Mouse (Mus musculus): ENCODE measurements around the gene Tmem176b. TPM values are rescaled to one million over a fixed set of nuclear protein-coding genes. Genes with fewer than 3 reads are reported as not detected.
"Not testable (repeated sequence)": the region's sequence is repeated elsewhere in the genome, so short reads cannot be mapped to it uniquely, and the experiment has no call there.

The Tmem176b gene
- polyA plus RNA-seq (2015; fragmentation: Nextera tagmentation; extraction: Ambion mirVana) = 140 and 143 TPM in 2 replicates

- Histone ChIP-seq H3K4me3 (ENCODE audit: low read length) (peak within 1 kb of the TSS; percentile 44), H3K4me2 (ENCODE audit: low read length) (peak within 1 kb of the TSS; percentile 59), H3K9me3 (ENCODE audit: control insufficient read depth, low read length) (no peaks in the 10 kb centered on the region), H3K4me1 (ENCODE audit: control insufficient read depth, insufficient read depth, low read depth, low read length) (peaks cover 23% of the 10 kb centered on the region), H3K27ac (ENCODE audit: low read depth, low read length) (peak within 1 kb of the TSS; percentile 81), H3K9ac (ENCODE audit: low read depth, low read length) (peak within 1 kb of the TSS; percentile 61), H3K27me3 (replicated peaks; ENCODE audit: control insufficient read depth, insufficient read depth, low read length) (no peaks in the 10 kb centered on the region), H3K36me3 (ENCODE audit: control insufficient read depth, insufficient read depth, low read length) (no peaks in the 10 kb centered on the region)
- ATAC-seq = peak; percentile 94
- 9% methylated on average over 6 of the region's 6 CpGs for WGBS
These were observed at the start of gene Tmem176b for GRCm38 (mm10) chr6:48840973-48841625. Tmem176b (minus strand) TSS chr6:48841496.

- Histone ChIP-seq H3K36me3 (ENCODE audit: control insufficient read depth, insufficient read depth, low read length) (no peaks in the 10 kb centered on the region), H3K27ac (ENCODE audit: low read depth, low read length) (no peak overlapping the region), H3K27me3 (replicated peaks; ENCODE audit: control insufficient read depth, insufficient read depth, low read length) (no peaks in the 10 kb centered on the region), H3K4me2 (ENCODE audit: low read length) (no peak overlapping the region), H3K9ac (ENCODE audit: low read depth, low read length) (no peak overlapping the region), H3K4me1 (ENCODE audit: control insufficient read depth, insufficient read depth, low read depth, low read length) (no peaks in the 10 kb centered on the region), H3K4me3 (ENCODE audit: low read length) (no peak overlapping the region), H3K9me3 (ENCODE audit: control insufficient read depth, low read length) (no peaks in the 10 kb centered on the region)
- no peak; the same call in 1 of the 2 replicates for ATAC-seq
- 43% methylated on average over 5 of the region's 5 CpGs for WGBS
These were observed 35.3 kb upstream of the Tmem176b start for GRCm38 (mm10) chr6:48876510-48877135.

DNA sequence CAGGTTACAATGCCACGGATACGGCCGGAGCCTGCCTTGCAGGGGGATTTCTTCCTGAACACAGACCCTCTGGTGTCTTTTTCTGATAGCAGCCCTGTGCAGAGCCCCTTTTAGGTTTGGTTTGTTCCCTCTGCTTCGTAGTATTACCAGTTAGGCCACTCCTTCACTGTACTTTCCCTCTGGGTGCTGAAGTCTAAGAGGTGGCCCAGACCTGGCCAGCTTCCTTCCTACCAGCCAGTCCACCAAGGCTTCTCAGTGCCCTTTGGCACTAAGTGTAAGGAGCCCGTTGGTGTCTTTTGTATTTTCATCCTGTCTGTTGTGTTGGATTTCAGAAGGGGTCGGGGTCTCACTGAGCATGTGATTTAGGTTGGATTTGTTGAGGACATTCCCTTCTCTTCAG is 34.2 kb upstream of the Tmem176b start:
- Histone ChIP-seq H3K36me3 (ENCODE audit: control insufficient read depth, insufficient read depth, low read length) (no peaks in the 10 kb centered on the region), H3K4me1 (ENCODE audit: control insufficient read depth, insufficient read depth, low read depth, low read length) (no peaks in the 10 kb centered on the region), H3K27ac (ENCODE audit: low read depth, low read length) (no peak overlapping the region), H3K27me3 (replicated peaks; ENCODE audit: control insufficient read depth, insufficient read depth, low read length) (no peaks in the 10 kb centered on the region), H3K9me3 (ENCODE audit: control insufficient read depth, low read length) (no peaks in the 10 kb centered on the region), H3K9ac (ENCODE audit: low read depth, low read length) (no peak overlapping the region), H3K4me2 (ENCODE audit: low read length) (no peak overlapping the region), H3K4me3 (ENCODE audit: low read length) (no peak overlapping the region)
- no peak for ATAC-seq
- 90% methylated on average over 6 of the region's 6 CpGs for WGBS

DNA sequence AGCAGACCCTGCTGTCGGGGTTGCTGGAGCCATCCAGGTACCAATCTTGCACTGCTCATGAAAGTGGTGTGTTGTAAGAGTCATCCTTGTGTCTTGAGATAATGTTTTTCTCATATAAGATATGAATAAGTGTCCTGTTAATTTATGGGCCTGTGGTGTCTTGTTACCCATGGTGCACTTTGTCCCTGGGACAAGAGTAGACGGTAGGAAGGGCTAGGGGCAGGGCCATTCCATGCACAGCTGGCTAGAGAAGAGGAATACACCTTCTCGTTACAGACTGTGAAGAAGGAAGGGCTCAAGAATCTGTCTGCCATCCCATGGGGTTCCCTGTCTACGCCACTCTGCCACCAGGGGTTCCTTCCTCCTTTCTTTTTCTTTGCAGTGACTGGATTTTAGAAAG is 33.3 kb upstream of the Tmem176b start:
- no peaks in the 10 kb centered on the region for H3K4me1 ChIP-seq (ENCODE audit: control insufficient read depth, insufficient read depth, low read depth, low read length)
- H3K4me3 ChIP-seq (ENCODE audit: low read length) = no peak overlapping the region
- ATAC-seq = no peak
- WGBS = 82% methylated on average over 4 of the region's 4 CpGs
- H3K9me3 ChIP-seq (ENCODE audit: control insufficient read depth, low read length) = no peaks in the 10 kb centered on the region
- no peaks in the 10 kb centered on the region for H3K36me3 ChIP-seq (ENCODE audit: control insufficient read depth, insufficient read depth, low read length)
- H3K9ac ChIP-seq (ENCODE audit: low read depth, low read length) = no peak overlapping the region
- H3K27ac ChIP-seq (ENCODE audit: low read depth, low read length) = no peak overlapping the region
- no peak overlapping the region for H3K4me2 ChIP-seq (ENCODE audit: low read length)
- H3K27me3 ChIP-seq (replicated peaks; ENCODE audit: control insufficient read depth, insufficient read depth, low read length) = no peaks in the 10 kb centered on the region

- Histone ChIP-seq H3K36me3 (ENCODE audit: control insufficient read depth, insufficient read depth, low read length) (no peaks in the 10 kb centered on the region), H3K4me2 (ENCODE audit: low read length) (no peak within 1 kb of the TSS), H3K4me3 (ENCODE audit: low read length) (no peak within 1 kb of the TSS), H3K9ac (ENCODE audit: low read depth, low read length) (no peak within 1 kb of the TSS), H3K27me3 (replicated peaks; ENCODE audit: control insufficient read depth, insufficient read depth, low read length) (no peaks in the 10 kb centered on the region), H3K27ac (ENCODE audit: low read depth, low read length) (no peak within 1 kb of the TSS), H3K4me1 (ENCODE audit: control insufficient read depth, insufficient read depth, low read depth, low read length) (no peaks in the 10 kb centered on the region), H3K9me3 (ENCODE audit: control insufficient read depth, low read length) (no peaks in the 10 kb centered on the region)
- ATAC-seq = no peak
- WGBS = 87% methylated on average over 5 of the region's 5 CpGs
These were observed 31.3 kb upstream of the Tmem176b start, which contains the start of gene Aoc1 for GRCm38 (mm10) chr6:48872596-48872995. Aoc1 (plus strand) TSS chr6:48872896.

GRCm38 (mm10) chr6:48869774-48870173 is 28.5 kb upstream of the Tmem176b start:
- Histone ChIP-seq H3K9me3 (ENCODE audit: control insufficient read depth, low read length) (no peaks in the 10 kb centered on the region), H3K4me2 (ENCODE audit: low read length) (no peak overlapping the region), H3K27me3 (replicated peaks; ENCODE audit: control insufficient read depth, insufficient read depth, low read length) (no peaks in the 10 kb centered on the region), H3K36me3 (ENCODE audit: control insufficient read depth, insufficient read depth, low read length) (no peaks in the 10 kb centered on the region), H3K27ac (ENCODE audit: low read depth, low read length) (no peak overlapping the region), H3K4me1 (ENCODE audit: control insufficient read depth, insufficient read depth, low read depth, low read length) (no peaks in the 10 kb centered on the region; the same call in 1 of the 2 replicates), H3K4me3 (ENCODE audit: low read length) (no peak overlapping the region), H3K9ac (ENCODE audit: low read depth, low read length) (no peak overlapping the region)
- no peak for ATAC-seq
- 78% methylated on average over 2 of the region's 2 CpGs for WGBS

- Histone ChIP-seq H3K27me3 (replicated peaks; ENCODE audit: control insufficient read depth, insufficient read depth, low read length) (no peaks in the 10 kb centered on the region), H3K4me3 (ENCODE audit: low read length) (no peak overlapping the region), H3K27ac (ENCODE audit: low read depth, low read length) (no peak overlapping the region), H3K4me2 (ENCODE audit: low read length) (no peak overlapping the region), H3K9ac (ENCODE audit: low read depth, low read length) (no peak overlapping the region), H3K4me1 (ENCODE audit: control insufficient read depth, insufficient read depth, low read depth, low read length) (no peaks in the 10 kb centered on the region; the same call in 1 of the 2 replicates), H3K9me3 (ENCODE audit: control insufficient read depth, low read length) (no peaks in the 10 kb centered on the region), H3K36me3 (ENCODE audit: control insufficient read depth, insufficient read depth, low read length) (no peaks in the 10 kb centered on the region)
- ATAC-seq = no peak
- WGBS = 26% methylated on average over 4 of the region's 4 CpGs
These were observed 25.9 kb upstream of the Tmem176b start for GRCm38 (mm10) chr6:48867158-48867557.

DNA sequence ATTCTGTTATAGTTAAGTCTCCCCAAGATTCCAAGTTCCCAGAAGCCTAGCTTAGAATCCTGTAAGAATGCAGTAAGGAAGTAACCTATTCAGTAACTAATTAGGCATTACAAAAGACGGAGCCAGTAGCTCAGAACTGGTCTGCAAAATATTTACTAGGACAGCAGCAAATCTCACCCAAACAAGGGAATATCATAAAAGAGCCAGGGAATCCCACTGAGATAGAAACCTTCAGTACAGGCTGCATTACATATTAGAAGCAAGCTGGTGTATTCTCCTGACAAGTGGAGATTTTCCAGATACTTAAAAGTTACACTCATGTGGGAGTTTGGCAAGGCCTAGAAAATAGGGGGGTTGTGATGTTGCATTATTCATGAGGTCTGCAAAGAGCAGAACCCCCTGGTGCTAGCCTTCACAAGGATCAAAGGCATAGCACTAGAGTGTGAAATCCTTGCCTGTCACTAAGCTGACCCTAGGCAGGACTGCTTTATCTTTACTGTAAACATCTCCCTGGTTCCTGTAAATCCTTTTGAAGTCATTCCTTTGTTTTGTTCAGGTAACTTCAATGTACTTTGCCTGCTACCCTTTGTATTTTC is 25.2 kb upstream of the Tmem176b start:
- H3K4me1 ChIP-seq (ENCODE audit: control insufficient read depth, insufficient read depth, low read depth, low read length); H3K27me3 ChIP-seq (replicated peaks; ENCODE audit: control insufficient read depth, insufficient read depth, low read length); H3K9me3 ChIP-seq (ENCODE audit: control insufficient read depth, low read length); H3K36me3 ChIP-seq (ENCODE audit: control insufficient read depth, insufficient read depth, low read length); H3K9ac ChIP-seq (ENCODE audit: low read depth, low read length); ATAC-seq; H3K4me2 ChIP-seq (ENCODE audit: low read length); H3K27ac ChIP-seq (ENCODE audit: low read depth, low read length); H3K4me3 ChIP-seq (ENCODE audit: low read length): not testable (repeated sequence)
- WGBS = 8% methylated on average over 1 of the region's 1 CpGs

GRCm38 (mm10) chr6:48865152-48865745 is 24.0 kb upstream of the Tmem176b start:
- no peak for ATAC-seq
- no peaks in the 10 kb centered on the region; the same call in 1 of the 2 replicates for H3K4me1 ChIP-seq (ENCODE audit: control insufficient read depth, insufficient read depth, low read depth, low read length)
- H3K9ac ChIP-seq (ENCODE audit: low read depth, low read length) = no peak overlapping the region
- 90% methylated on average over 1 of the region's 1 CpGs for WGBS
- no peak overlapping the region for H3K27ac ChIP-seq (ENCODE audit: low read depth, low read length)
- H3K4me2 ChIP-seq (ENCODE audit: low read length) = no peak overlapping the region
- no peak overlapping the region for H3K4me3 ChIP-seq (ENCODE audit: low read length)
- H3K9me3 ChIP-seq (ENCODE audit: control insufficient read depth, low read length) = no peaks in the 10 kb centered on the region
- H3K36me3 ChIP-seq (ENCODE audit: control insufficient read depth, insufficient read depth, low read length) = no peaks in the 10 kb centered on the region
- no peaks in the 10 kb centered on the region for H3K27me3 ChIP-seq (replicated peaks; ENCODE audit: control insufficient read depth, insufficient read depth, low read length)
